Mouse (Mus musculus) liver, embryonic 12.5 days (tissue): Measurements from ENCODE around the gene Tmem104. TPM values are rescaled to one million over a fixed set of nuclear protein-coding genes. Genes with fewer than 3 reads are reported as not detected.

Source experiments
- ATAC-seq: fragments of 200-750 bp; cut with Nextera tagmentation; 2 replicates; pipeline ENCODE4 v1.8.0; 2017; ENCODE audit warnings: moderate number of reproducible peaks, mild to moderate bottlenecking, moderate library complexity
- H3K27ac ChIP-seq: fragments of 300-500 bp; sonication (generic); 2 replicates; pipeline ENCODE4 v1.5.1; 2016; ENCODE audit warnings: mild to moderate bottlenecking
- H3K27me3 ChIP-seq: fragments of 300-500 bp; sonication (generic); replicated peaks from 2 replicates; pipeline ENCODE4 v1.6.1; 2016; ENCODE audit warnings: mild to moderate bottlenecking, moderate library complexity
- H3K36me3 ChIP-seq: fragments of 300-500 bp; sonication (generic); 2 replicates; pipeline ENCODE4 v1.6.1; 2016; ENCODE audit warnings: mild to moderate bottlenecking, moderate library complexity
- H3K4me1 ChIP-seq: fragments of 300-500 bp; sonication (generic); 2 replicates; pipeline ENCODE4 v1.6.1; 2016
- H3K4me2 ChIP-seq: fragments of 300-500 bp; sonication (generic); 2 replicates; pipeline ENCODE4 v1.6.1; 2016; ENCODE audit warnings: mild to moderate bottlenecking, moderate library complexity
- H3K4me3 ChIP-seq: fragments of 300-500 bp; sonication (generic); 2 replicates; pipeline ENCODE4 v1.5.1; 2016; ENCODE audit warnings: mild to moderate bottlenecking, moderate library complexity
- H3K9ac ChIP-seq: fragments of 300-500 bp; sonication (generic); 2 replicates; pipeline ENCODE4 v1.6.1; 2016; ENCODE audit warnings: mild to moderate bottlenecking, moderate library complexity
- H3K9me3 ChIP-seq: fragments of 300-500 bp; sonication (generic); replicated peaks from 2 replicates; pipeline ENCODE4 v1.6.1; 2016; ENCODE audit warnings: mild to moderate bottlenecking, moderate library complexity
- WGBS: fragments of 180-500 bp; shearing (Covaris S2); methylation state at CpG from one replicate; pipeline ENCODE4 v1.1.7; 2016; ENCODE audit not compliant: insufficient replicate concordance; 5-methylcytosine and 5-hydroxymethylcytosine counted together
- polyA plus RNA-seq: library from polyadenylated mRNA; unstranded; fragments of >200 nt; fragmentation: Nextera tagmentation; extraction: Ambion mirVana; gene quantifications from 2 replicates; pipeline ENCODE4 v1.2.1, GENCODE M21; 2016

The Tmem104 gene
- polyA plus RNA-seq = 7.5 and 8.1 TPM in 2 replicates

DNA sequence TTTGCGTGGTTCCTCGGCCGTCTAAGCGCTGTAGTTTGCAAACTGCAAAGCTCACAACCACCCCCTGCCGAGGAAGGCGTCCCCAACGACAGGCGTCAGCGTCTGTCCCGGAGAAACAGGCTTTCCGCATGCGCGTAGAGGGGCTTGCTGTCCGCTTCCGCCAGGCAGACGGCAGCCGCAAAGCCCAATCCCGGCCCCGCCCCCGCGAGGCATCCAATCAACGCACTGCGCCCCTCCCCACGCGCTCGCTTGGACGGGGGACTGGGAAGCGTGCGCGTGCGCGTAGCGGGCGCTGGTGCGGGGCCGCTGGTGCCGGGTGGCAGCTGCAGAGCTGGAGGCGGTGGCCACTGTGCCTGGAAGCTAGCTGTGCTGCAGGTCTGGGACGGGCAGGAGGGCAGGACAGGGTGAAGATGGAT is at the start of gene Tmem104:
Gene Tmem104 (plus strand): TSS at position 264 of the 416 bp plus-strand sequence.
- H3K9ac ChIP-seq = peak within 1 kb of the TSS; percentile 80
- H3K4me3 ChIP-seq = peak within 1 kb of the TSS; percentile 76
- peak within 1 kb of the TSS; percentile 85 for H3K27ac ChIP-seq
- peaks cover 26% of the 10 kb centered on the region for H3K36me3 ChIP-seq
- under 1% methylated on average over 39 of the region's 39 CpGs for WGBS
- no peaks in the 10 kb centered on the region for H3K27me3 ChIP-seq
- H3K4me1 ChIP-seq = peaks cover 67% of the 10 kb centered on the region
- peak; percentile 92 for ATAC-seq
- no peaks in the 10 kb centered on the region for H3K9me3 ChIP-seq
- peak within 1 kb of the TSS; percentile 95 for H3K4me2 ChIP-seq

DNA sequence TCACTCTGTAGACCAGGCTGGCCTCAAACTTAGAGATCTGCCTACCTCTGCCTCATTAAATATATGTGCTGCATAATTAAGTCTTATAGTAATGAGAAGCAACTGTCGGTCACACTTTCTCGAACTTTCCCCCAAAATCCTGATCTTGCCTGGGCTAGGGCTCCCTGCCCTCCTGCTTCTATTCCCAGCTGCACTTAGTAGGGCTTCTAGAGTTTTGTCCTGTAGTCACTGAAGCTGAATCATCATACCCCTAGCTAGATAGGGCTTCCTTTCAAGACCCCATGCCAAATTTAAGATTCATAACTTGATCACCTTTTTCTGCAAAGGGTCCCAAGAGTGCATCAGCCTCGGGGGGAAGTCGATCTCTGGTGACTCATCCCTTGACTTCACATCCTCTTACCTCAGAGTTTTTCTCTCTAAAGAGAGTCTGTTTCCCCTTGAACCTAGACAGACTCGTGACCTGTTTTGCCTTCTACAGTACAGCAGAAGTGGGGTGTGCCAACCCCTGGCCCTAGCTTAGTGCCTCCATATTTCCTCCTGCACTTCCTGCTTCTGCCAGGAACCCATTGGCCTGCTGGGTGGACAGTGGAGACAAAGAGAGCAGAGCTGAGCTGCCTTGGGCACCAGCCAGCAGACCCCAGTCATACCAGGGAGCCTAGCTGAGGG is 48.6 kb upstream of the Tmem104 start:
- H3K27ac ChIP-seq = no peak overlapping the region
- no peak for ATAC-seq

DNA sequence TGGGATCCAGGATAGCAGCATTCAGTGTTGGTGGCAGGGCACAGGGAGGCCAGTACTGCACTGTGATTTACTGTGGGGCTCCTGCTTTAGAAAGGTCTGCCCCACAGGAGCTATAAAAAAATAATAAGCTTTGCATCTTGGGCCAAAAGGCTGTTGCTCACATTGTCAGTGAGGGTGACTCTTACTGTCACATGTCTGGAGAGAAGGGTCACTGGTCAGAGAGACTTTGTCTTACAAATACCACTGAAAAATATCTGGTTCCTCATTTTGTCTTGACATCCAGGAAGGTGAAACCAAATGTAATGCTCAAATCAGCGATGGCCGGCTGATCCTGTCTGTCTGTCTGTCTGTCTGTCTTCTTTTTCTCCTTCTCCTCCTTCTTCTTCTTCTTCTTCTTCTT is 45.3 kb upstream of the Tmem104 start:
- Histone ChIP-seq H3K9me3 (no peaks in the 10 kb centered on the region), H3K4me2 (no peak overlapping the region), H3K27ac (no peak overlapping the region), H3K4me1 (0 out of 2 replicates have a peak, but pooled peaks cover 2% of the 10 kb centered on the region), H3K4me3 (no peak overlapping the region), H3K27me3 (0 out of 2 replicates have a peak, but pooled peaks cover 13% of the 10 kb centered on the region), H3K36me3 (no peaks in the 10 kb centered on the region), H3K9ac (no peak overlapping the region)
- ATAC-seq = no peak
- 23% methylated on average over 2 of the region's 2 CpGs for WGBS

More for the DNA sequence above, 48.6 kb upstream of the Tmem104 start:
- H3K9me3 ChIP-seq = no peaks in the 10 kb centered on the region
- H3K4me3 ChIP-seq = no peak overlapping the region
- no peaks in the 10 kb centered on the region for H3K36me3 ChIP-seq
- 43% methylated on average over 5 of the region's 5 CpGs for WGBS
- no peak overlapping the region for H3K9ac ChIP-seq
- no peaks in the 10 kb centered on the region for H3K4me1 ChIP-seq
- H3K27me3 ChIP-seq = no peaks in the 10 kb centered on the region; the same call in 1 of the 2 replicates
- H3K4me2 ChIP-seq = no peak overlapping the region

DNA sequence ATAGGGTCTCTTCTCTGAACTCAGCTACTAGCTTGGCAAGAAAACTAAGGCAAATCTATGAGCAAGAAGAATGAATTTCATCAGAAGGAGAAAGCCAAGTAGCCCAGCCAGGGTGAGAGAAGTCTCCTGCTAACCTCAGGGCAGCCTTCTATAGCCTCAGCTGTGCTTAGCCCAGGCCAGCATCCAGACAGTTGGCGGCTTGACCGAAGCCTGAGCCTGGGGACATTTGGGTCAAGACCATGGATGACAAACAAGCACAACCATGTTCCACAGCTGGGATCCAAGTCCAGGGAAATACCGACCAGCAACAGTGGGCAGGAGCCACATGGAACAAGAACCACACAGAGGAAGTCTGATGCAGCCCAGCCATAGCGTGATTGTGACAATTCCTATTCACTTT is 39.5 kb upstream of the Tmem104 start:
- peaks cover 22% of the 10 kb centered on the region; the same call in 1 of the 2 replicates for H3K27me3 ChIP-seq
- no peak overlapping the region for H3K27ac ChIP-seq
- H3K36me3 ChIP-seq = no peaks in the 10 kb centered on the region
- no peak overlapping the region for H3K4me3 ChIP-seq
- 71% methylated on average over 4 of the region's 4 CpGs for WGBS
- no peak for ATAC-seq
- H3K4me2 ChIP-seq = no peak overlapping the region
- H3K9ac ChIP-seq = no peak overlapping the region
- H3K4me1 ChIP-seq = peaks cover 12% of the 10 kb centered on the region; the same call in 1 of the 2 replicates
- H3K9me3 ChIP-seq = no peaks in the 10 kb centered on the region

DNA sequence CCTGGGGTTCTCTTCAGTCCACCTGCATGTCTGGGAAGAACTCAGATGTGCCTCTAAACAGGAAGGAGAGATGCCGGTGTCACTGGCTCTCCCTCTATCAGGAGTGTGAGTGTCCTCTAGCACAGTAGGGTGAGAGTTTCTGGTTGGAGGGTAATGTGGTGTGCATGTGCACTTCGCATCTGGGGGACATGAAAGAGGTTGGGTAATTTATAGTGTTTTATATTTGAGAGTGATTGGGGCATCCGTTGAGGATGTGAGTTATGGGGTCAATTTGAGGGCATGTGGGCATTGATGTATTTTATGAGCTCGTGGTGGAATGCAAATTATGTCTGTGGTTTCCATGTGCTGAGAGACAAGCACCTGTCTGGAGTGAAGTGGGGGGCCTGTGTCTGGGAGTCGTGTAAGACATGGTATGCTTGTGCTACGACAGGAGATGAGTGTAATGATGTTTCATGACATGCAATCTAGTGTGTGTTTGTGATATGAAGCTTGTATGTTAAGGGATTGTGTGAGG is 36.5 kb upstream of the Tmem104 start:
- no peak for ATAC-seq
- H3K4me2 ChIP-seq = no peak overlapping the region
- H3K36me3 ChIP-seq = no peaks in the 10 kb centered on the region
- peaks cover 42% of the 10 kb centered on the region for H3K27me3 ChIP-seq
- no peak overlapping the region for H3K4me3 ChIP-seq
- no peak overlapping the region for H3K27ac ChIP-seq
- H3K9ac ChIP-seq = no peak overlapping the region
- 58% methylated on average over 6 of the region's 6 CpGs for WGBS
- no peaks in the 10 kb centered on the region for H3K9me3 ChIP-seq
- peaks cover 40% of the 10 kb centered on the region for H3K4me1 ChIP-seq

DNA sequence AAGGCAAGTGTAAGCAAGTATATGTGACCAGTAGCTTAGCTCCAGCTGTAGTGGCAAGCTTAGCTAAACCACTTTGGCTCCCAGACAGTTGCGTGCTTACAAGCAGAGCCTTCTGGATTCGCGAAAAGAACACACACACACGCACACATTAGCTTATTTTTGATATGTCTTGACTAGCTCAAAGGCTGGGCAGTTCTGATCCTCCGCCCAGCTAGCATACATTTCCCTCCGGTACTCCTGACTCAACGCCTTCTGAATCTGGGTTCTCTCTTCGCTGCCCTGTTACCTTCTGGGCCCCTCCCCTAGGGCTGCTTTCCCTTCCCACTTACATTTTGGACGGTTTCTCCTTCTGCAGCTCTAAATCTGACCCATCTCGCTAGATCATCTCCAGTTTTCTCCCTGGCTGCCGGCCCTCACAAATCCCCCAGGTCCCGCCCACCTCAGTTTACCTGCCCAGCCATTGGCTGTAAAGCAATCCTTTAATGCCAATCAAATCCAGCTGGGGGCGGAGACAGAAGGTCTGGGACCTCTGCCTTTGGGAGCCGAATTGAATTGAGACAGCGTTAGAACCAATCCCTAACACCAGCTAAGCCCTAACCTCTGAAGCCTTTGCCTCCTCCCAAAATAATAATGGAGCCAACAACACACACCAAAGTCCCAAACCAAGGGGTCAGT is 35.4 kb upstream of the Tmem104 start:
- Histone ChIP-seq H3K9ac (no peak overlapping the region), H3K9me3 (no peaks in the 10 kb centered on the region), H3K4me2 (peak overlapping the region; percentile 50), H3K36me3 (no peaks in the 10 kb centered on the region), H3K4me1 (peaks cover 40% of the 10 kb centered on the region), H3K27ac (no peak overlapping the region), H3K27me3 (peaks cover 44% of the 10 kb centered on the region), H3K4me3 (peak overlapping the region; percentile 21; the same call in 1 of the 2 replicates)
- 19% methylated on average over 15 of the region's 15 CpGs for WGBS
- no peak for ATAC-seq

DNA sequence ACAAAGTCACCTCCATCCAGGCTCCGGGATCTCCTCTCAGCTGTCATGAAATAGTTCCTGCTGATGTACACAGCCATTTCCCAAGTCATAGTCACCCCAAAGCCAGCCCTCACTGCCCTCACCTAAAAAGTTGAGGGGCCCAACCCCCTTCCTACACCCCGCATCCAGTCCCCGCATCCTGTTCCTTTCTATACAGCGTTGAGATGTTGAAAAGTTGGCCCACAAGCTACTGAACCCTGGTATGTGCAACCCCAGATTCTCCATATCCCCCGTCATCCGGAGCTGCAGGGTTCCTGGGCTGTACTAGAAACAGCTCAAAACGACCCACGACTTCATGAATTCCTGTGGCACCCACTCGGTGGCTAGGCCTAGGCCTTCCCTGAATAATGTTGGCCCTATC is 34.2 kb upstream of the Tmem104 start:
- Histone ChIP-seq H3K4me1 (peaks cover 48% of the 10 kb centered on the region), H3K27ac (no peak overlapping the region), H3K4me2 (no peak overlapping the region), H3K4me3 (no peak overlapping the region), H3K9ac (no peak overlapping the region), H3K36me3 (no peaks in the 10 kb centered on the region), H3K27me3 (peaks cover 47% of the 10 kb centered on the region), H3K9me3 (no peaks in the 10 kb centered on the region)
- WGBS = 69% methylated on average over 9 of the region's 9 CpGs
- ATAC-seq = no peak

DNA sequence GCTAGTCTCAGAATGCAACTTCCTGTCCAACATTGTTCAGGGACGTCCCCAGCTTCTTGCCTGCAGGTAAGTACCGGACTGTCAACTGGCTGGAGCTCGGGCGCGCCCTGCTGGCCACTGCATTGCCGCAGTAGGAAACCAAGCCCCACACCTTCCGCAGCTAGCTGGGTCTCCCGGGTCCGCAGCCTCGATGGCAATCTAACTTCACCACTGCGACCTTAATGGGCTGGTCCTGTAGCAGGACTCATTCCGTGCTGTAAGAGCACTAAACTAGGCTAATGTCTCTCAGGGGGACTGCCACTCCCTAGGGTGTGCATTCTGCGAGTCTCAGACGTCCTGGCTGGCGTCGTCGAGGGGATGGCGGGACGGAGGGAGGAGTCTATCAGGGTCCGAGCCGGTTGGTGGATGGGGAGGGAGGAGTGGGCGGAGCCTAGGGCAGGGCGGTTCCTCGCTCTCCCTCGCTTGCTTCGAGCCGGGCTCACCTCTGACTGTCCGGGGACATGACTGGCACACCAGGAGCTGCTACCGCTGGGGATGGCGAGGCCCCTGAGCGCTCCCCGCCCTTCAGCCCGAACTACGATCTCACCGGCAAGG is 33.5 kb upstream of the Tmem104 start:
- under 1% methylated on average over 35 of the region's 35 CpGs for WGBS
- H3K9ac ChIP-seq = no peak overlapping the region

DNA sequence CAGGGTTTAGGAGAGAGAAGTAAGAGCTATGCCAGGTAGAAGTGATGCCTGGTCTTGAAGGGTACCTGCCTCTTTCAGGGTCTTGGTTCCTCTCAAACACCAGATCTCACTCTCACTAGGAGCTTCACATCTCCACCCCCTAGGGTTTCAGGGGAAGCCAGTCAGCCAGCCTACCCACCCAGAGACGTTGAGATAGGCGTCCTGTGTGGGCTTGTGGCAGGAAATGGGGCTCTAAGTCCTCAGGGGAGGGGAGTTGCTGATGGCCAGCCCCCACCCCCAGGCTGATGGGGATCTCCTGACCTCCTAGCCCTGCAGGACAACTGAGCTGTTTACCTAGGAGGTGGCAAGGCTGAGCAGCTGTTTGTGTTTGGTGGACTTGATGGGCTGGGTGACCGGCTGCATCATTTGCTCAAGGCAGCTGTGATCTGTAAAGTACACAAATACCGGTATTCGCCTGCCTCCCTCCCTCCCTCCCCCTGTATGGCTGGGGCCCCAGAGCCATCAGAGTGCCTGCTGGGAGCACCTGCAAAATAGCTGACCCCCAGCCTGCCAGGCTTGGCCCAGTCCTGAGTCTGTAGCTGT is 32.1 kb upstream of the Tmem104 start:
- peak overlapping the region; percentile 38 for H3K4me3 ChIP-seq

More for the DNA sequence above, 33.5 kb upstream of the Tmem104 start:
- H3K27me3 ChIP-seq = peaks cover 47% of the 10 kb centered on the region
- H3K4me2 ChIP-seq = peak overlapping the region; percentile 65
- peak overlapping the region; percentile 38 for H3K4me3 ChIP-seq
- H3K9me3 ChIP-seq = no peaks in the 10 kb centered on the region
- ATAC-seq = peak; percentile 86
- no peak overlapping the region for H3K27ac ChIP-seq
- no peaks in the 10 kb centered on the region for H3K36me3 ChIP-seq
- peaks cover 55% of the 10 kb centered on the region for H3K4me1 ChIP-seq

DNA sequence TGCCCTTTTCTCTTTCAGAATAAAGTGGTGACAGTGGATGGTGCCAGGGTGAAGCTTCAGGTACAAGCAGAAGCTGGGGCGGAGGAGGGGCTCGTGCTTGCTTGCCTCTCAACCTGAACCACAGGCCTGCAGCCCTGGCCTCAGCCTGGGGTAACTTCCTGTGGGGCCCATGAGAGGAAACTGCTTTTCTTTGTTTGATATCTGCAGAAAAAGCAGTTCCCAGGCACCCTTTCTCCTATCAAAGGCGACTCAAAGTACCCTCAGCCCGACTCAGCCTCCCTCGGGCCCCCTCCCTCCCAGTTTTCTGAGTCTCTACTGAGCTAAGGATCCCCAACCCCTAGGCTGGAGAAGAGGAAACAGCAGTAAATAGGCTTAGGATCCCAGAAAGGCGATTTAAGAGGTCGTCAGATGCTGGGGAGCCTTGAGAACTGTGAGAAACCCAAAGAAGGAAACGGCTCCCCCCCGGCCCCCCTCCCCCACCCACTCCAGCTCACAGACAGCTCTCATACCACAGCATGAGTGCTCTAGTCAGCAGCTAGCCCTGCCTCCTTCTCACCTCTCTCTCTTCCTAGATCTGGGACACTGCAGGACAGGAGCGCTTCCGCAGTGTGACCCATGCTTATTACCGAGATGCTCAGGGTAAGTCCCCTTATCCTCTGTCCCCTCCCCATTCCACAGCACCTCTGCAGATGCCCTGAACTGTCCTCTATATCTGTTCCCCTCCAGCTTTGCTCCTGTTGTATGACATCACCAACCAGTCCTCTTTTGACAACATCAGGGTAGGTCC is 29.2 kb upstream of the Tmem104 start:
- Histone ChIP-seq H3K4me3 (no peak overlapping the region), H3K4me1 (peaks cover 72% of the 10 kb centered on the region), H3K9me3 (no peaks in the 10 kb centered on the region), H3K36me3 (no peaks in the 10 kb centered on the region), H3K27ac (peak overlapping the region; percentile 65), H3K27me3 (peaks cover 34% of the 10 kb centered on the region), H3K4me2 (peak overlapping the region; percentile 28; the same call in 1 of the 2 replicates), H3K9ac (no peak overlapping the region)
- 8% methylated on average over 12 of the region's 12 CpGs for WGBS
- no peak for ATAC-seq

More for the DNA sequence above, 32.1 kb upstream of the Tmem104 start:
- Histone ChIP-seq H3K4me2 (peak overlapping the region; percentile 65), H3K27me3 (peaks cover 47% of the 10 kb centered on the region), H3K4me1 (peaks cover 59% of the 10 kb centered on the region), H3K9me3 (no peaks in the 10 kb centered on the region), H3K36me3 (no peaks in the 10 kb centered on the region), H3K27ac (no peak overlapping the region), H3K9ac (peak overlapping the region; percentile 28)
- 1% methylated on average over 5 of the region's 5 CpGs for WGBS
- no peak for ATAC-seq
